Mouse (Mus musculus) thymus, adult 2 months (tissue): ENCODE data around the gene Vti1a. TPM values are rescaled to one million over a fixed set of nuclear protein-coding genes. Genes with fewer than 3 reads are reported as not detected.

ENCODE experiments used
- DNase-seq: peaks from one replicate; pipeline ENCODE4 v3.0.0; 2021
- H3K27ac ChIP-seq: fragments of 200-500 bp; 2 replicates; pipeline ENCODE4 v1.5.1; 2012; ENCODE audit warnings: low read length, control low read depth; ENCODE audit not compliant: control insufficient read depth, insufficient read depth
- H3K27me3 ChIP-seq: fragments of 200-500 bp; 2 replicates; pipeline ENCODE4 v1.6.1; 2012; ENCODE audit warnings: mild to moderate bottlenecking, low read length, moderate library complexity, mixed read lengths; ENCODE audit not compliant: control insufficient read depth, insufficient read depth
- H3K36me3 ChIP-seq: fragments of 200-500 bp; 2 replicates; pipeline ENCODE4 v1.6.1; 2012; ENCODE audit warnings: mild to moderate bottlenecking, low read length, moderate library complexity; ENCODE audit not compliant: control insufficient read depth, insufficient read depth
- H3K4me1 ChIP-seq: fragments of 200-500 bp; replicated peaks from 2 replicates; pipeline ENCODE4 v1.6.1; 2012; ENCODE audit warnings: low read length; ENCODE audit not compliant: control insufficient read depth, insufficient read depth
- H3K4me3 ChIP-seq: fragments of 200-500 bp; 2 replicates; pipeline ENCODE4 v1.5.1; 2012; ENCODE audit warnings: mild to moderate bottlenecking, low read length, control low read depth, moderate library complexity; ENCODE audit not compliant: control insufficient read depth, insufficient read depth
- CTCF ChIP-seq: fragments of 200-500 bp; IDR thresholded peaks from 2 replicates; pipeline ENCODE4 v1.5.1; 2012; ENCODE audit warnings: mild to moderate bottlenecking, control low read depth, low read length, moderate library complexity, borderline replicate concordance; ENCODE audit not compliant: control insufficient read depth, poor library complexity, insufficient read depth; ENCODE audit errors: extremely low read depth
- POLR2A ChIP-seq: fragments of 200-500 bp; IDR thresholded peaks from 2 replicates; pipeline ENCODE4 v1.6.1; 2012; ENCODE audit warnings: mild to moderate bottlenecking, low read length, control low read depth, moderate library complexity; ENCODE audit not compliant: control insufficient read depth, poor library complexity, insufficient read depth; ENCODE audit errors: extremely low read depth
- WGBS: fragments of 180-500 bp; shearing (Covaris S2); methylation state at CpG from one replicate; pipeline ENCODE4 v1.1.7; 2018; 5-methylcytosine and 5-hydroxymethylcytosine counted together
- polyA plus RNA-seq: library from polyadenylated mRNA; depleted of rRNA; stranded (reverse); fragments of >200 nt; gene quantifications from 2 replicates; pipeline ENCODE4 v1.2.3, GENCODE M21; 2012

Gene Vti1a
- polyA plus RNA-seq, 1 experiment: 15.4 TPM

GRCm38 (mm10) chr19:55276770-55277169, 39.3 kb upstream of the Vti1a start:
- Histone ChIP-seq H3K27ac (no peak overlapping the region), H3K4me3 (no peak overlapping the region), H3K27me3 (no peaks in the 10 kb centered on the region), H3K36me3 (peaks cover 37% of the 10 kb centered on the region), H3K4me1 (no peaks in the 10 kb centered on the region)
- TF ChIP-seq POLR2A (no peak), CTCF (no peak)
- 92% methylated on average over 3 of the region's 3 CpGs for WGBS
- no peak for DNase-seq

- Histone ChIP-seq H3K27me3 (no peaks in the 10 kb centered on the region), H3K4me3 (no peak overlapping the region), H3K36me3 (peaks cover 57% of the 10 kb centered on the region), H3K4me1 (no peaks in the 10 kb centered on the region), H3K27ac (no peak overlapping the region)
- DNase-seq: no peak
- WGBS: 98% methylated on average over 4 of the region's 4 CpGs
- TF ChIP-seq CTCF: no peak
- no peak for TF ChIP-seq POLR2A
Observed at GRCm38 (mm10) chr19:55284093-55284492, 32.0 kb upstream of the Vti1a start.

GRCm38 (mm10) chr19:55286034-55286433, 30.1 kb upstream of the Vti1a start:
- H3K4me3 ChIP-seq: no peak overlapping the region
- no peaks in the 10 kb centered on the region for H3K4me1 ChIP-seq
- peaks cover 59% of the 10 kb centered on the region for H3K36me3 ChIP-seq
- 90% methylated on average over 4 of the region's 4 CpGs for WGBS
- H3K27ac ChIP-seq: no peak overlapping the region
- H3K27me3 ChIP-seq: no peaks in the 10 kb centered on the region
- no peak for TF ChIP-seq POLR2A
- no peak for TF ChIP-seq CTCF
- DNase-seq: no peak

- no peaks in the 10 kb centered on the region for H3K27me3 ChIP-seq
- no peak overlapping the region for H3K27ac ChIP-seq
- DNase-seq: no peak
- no peak for TF ChIP-seq POLR2A
- no peak for TF ChIP-seq CTCF
- H3K4me3 ChIP-seq: no peak overlapping the region
- H3K4me1 ChIP-seq: no peaks in the 10 kb centered on the region
- H3K36me3 ChIP-seq: peaks cover 58% of the 10 kb centered on the region
Observed at GRCm38 (mm10) chr19:55288974-55289373, 27.1 kb upstream of the Vti1a start.

- Histone ChIP-seq H3K4me3 (no peak overlapping the region), H3K27ac (no peak overlapping the region), H3K27me3 (no peaks in the 10 kb centered on the region), H3K36me3 (peaks cover 64% of the 10 kb centered on the region), H3K4me1 (no peaks in the 10 kb centered on the region)
- DNase-seq: no peak
- no peak for TF ChIP-seq CTCF
- WGBS: 90% methylated on average over 2 of the region's 2 CpGs
Observed at GRCm38 (mm10) chr19:55290621-55291270, 25.3 kb upstream of the Vti1a start.

- TF ChIP-seq POLR2A (no peak), CTCF (no peak)
- Histone ChIP-seq H3K4me1 (no peaks in the 10 kb centered on the region), H3K36me3 (peaks cover 66% of the 10 kb centered on the region)
Observed at GRCm38 (mm10) chr19:55292210-55292850, 23.8 kb upstream of the Vti1a start.

GRCm38 (mm10) chr19:55293175-55293574, 22.9 kb upstream of the Vti1a start:
- Histone ChIP-seq H3K27me3 (no peaks in the 10 kb centered on the region), H3K27ac (no peak overlapping the region), H3K4me3 (no peak overlapping the region), H3K36me3 (peaks cover 66% of the 10 kb centered on the region), H3K4me1 (no peaks in the 10 kb centered on the region)
- TF ChIP-seq CTCF: no peak
- TF ChIP-seq POLR2A: no peak
- DNase-seq: no peak
- WGBS: 53% methylated on average over 4 of the region's 4 CpGs

More at GRCm38 (mm10) chr19:55292210-55292850, 23.8 kb upstream of the Vti1a start:
- 96% methylated on average over 2 of the region's 2 CpGs for WGBS
- Histone ChIP-seq H3K27me3 (no peaks in the 10 kb centered on the region), H3K4me3 (no peak overlapping the region), H3K27ac (no peak overlapping the region)
- DNase-seq: no peak
